Mouse (Mus musculus) liver, postnatal 0 days (tissue): ENCODE measurements around the gene Ptges2. TPM values are rescaled to one million over a fixed set of nuclear protein-coding genes. Genes with fewer than 3 reads are reported as not detected.
A peak's percentile ranks its signal among the peaks of the same experiment; 100 is the strongest.

ENCODE experiments used
- ATAC-seq: fragments of 200-750 bp; cut with Nextera tagmentation; 2 replicates; pipeline ENCODE4 v1.8.0; 2017; ENCODE audit warnings: mild to moderate bottlenecking, moderate library complexity
- DNase-seq: peaks from one replicate; pipeline ENCODE4 v3.0.0-alpha.2; 2016
- H3K27ac ChIP-seq: fragments of 300-500 bp; sonication (generic); 2 replicates; pipeline ENCODE4 v1.5.1; 2014; ENCODE audit warnings: antibody characterized with exemption, moderate library complexity, mild to moderate bottlenecking, low read depth
- H3K27me3 ChIP-seq: fragments of 300-500 bp; sonication (generic); 2 replicates; pipeline ENCODE4 v1.6.1; 2014; ENCODE audit warnings: low read length, control low read depth, mixed read lengths; ENCODE audit not compliant: insufficient read depth
- H3K36me3 ChIP-seq: fragments of 300-500 bp; sonication (generic); replicated peaks from 2 replicates; pipeline ENCODE4 v1.6.1; 2014; ENCODE audit warnings: mild to moderate bottlenecking, control low read depth, low read length, moderate library complexity, mixed read lengths; ENCODE audit not compliant: insufficient read depth
- H3K4me1 ChIP-seq: fragments of 300-500 bp; sonication (generic); 2 replicates; pipeline ENCODE4 v1.6.1; 2014; ENCODE audit warnings: antibody characterized with exemption, mild to moderate bottlenecking, control low read depth; ENCODE audit not compliant: insufficient read depth
- H3K4me2 ChIP-seq: fragments of 300-500 bp; sonication (generic); 2 replicates; pipeline ENCODE4 v1.6.1; 2014; ENCODE audit warnings: low read depth, mild to moderate bottlenecking, low read length, moderate library complexity, mixed read lengths
- H3K4me3 ChIP-seq: fragments of 300-500 bp; sonication (generic); 2 replicates; pipeline ENCODE4 v1.5.1; 2014; ENCODE audit warnings: low read depth, low read length
- H3K9ac ChIP-seq: fragments of 300-500 bp; sonication (generic); replicated peaks from 2 replicates; pipeline ENCODE4 v1.6.1; 2014; ENCODE audit warnings: mild to moderate bottlenecking, moderate library complexity
- H3K9me3 ChIP-seq: fragments of 300-500 bp; sonication (generic); 2 replicates; pipeline ENCODE4 v1.6.1; 2016; ENCODE audit warnings: mild to moderate bottlenecking, control low read depth, low read length, mixed read lengths
- CTCF ChIP-seq: sonication (generic); IDR thresholded peaks from 2 replicates; pipeline ENCODE4 v1.5.1; 2016; ENCODE audit warnings: antibody characterized with exemption, low read depth
- EP300 ChIP-seq: IDR thresholded peaks from 2 replicates; pipeline ENCODE4 v1.6.1; 2016; ENCODE audit warnings: antibody characterized with exemption, low read depth, mild to moderate bottlenecking
- WGBS: fragments of 180-500 bp; shearing (Covaris S2); extraction: QIAGEN DNeasy Blood & Tissue Kit; methylation state at CpG from one replicate; pipeline ENCODE4 v1.1.7; 2014; ENCODE audit not compliant: insufficient replicate concordance; 5-methylcytosine and 5-hydroxymethylcytosine counted together
- polyA plus RNA-seq: library from polyadenylated mRNA; unstranded; fragments of >200 nt; fragmentation: Nextera tagmentation; extraction: Ambion mirVana; gene quantifications from 2 replicates; pipeline ENCODE4 v1.2.1, GENCODE M21; 2015

Ptges2 gene
- polyA plus RNA-seq, 1 experiment from 2014 or later = 13.8 TPM

DNA sequence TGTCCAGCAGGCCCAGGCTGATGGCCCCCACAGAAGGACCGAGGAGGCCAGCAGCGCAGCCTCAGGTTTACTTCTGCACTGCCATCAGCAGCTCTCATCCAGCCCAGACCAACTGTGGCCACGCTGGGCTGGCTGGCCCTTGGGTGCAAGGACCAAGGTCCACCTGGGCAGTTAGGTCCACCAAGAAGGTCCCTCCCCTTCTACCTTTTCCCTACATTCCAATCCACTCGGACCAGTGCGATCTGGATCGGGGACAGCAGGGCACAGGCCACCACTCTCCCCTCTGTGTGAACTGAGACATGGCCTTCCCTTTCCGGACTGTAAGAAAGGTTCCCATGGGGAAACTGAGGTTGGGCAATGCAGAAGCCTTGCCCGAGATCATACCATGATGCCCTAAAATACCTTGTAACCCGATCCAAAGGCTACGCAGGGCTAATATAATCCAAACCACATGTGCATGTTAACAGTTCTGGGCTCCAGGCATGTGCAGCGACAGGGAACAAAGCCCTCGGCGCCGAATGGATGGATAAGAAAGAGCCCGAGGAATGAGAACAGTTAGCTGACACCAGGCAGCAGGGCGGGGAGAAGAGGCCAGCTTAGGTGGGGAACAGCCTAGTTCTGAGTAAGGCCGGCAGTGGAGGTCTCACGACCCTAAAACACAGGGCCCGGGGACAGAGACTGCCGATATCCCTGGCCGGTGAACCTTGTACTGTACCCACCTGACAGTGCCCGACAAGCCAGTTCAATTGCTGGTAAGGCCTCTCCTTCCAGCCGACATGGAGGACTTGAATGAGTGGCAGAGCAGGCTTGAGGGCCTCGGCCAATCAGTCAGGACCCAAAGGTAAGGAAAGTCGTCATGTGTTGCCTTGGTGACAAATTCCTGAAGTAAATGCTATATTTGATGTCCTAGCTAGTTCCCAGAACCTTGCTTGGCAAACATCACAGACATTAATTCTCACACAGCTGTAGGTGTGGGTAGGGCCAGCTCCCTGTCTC lies 13.0 kb downstream of the Ptges2 start:
- no peaks in the 10 kb centered on the region; the same call in 1 of the 2 replicates for H3K4me1 ChIP-seq
- H3K9me3 ChIP-seq = no peaks in the 10 kb centered on the region
- peak; percentile 83 for TF ChIP-seq EP300
- no peak for TF ChIP-seq CTCF
- 0 out of 2 replicates have a peak overlapping the region, but pooled peaks have one; percentile 29 for H3K4me2 ChIP-seq
- DNase-seq = peak; percentile 70
- peak overlapping the region; percentile 98 for H3K27ac ChIP-seq
- no peaks in the 10 kb centered on the region for H3K27me3 ChIP-seq
- 65% methylated on average over 25 of the region's 25 CpGs for WGBS
- peak overlapping the region; percentile 34; the same call in 1 of the 2 replicates for H3K9ac ChIP-seq
- peak; percentile 82 for ATAC-seq
- no peak overlapping the region for H3K4me3 ChIP-seq
- H3K36me3 ChIP-seq = no peaks in the 10 kb centered on the region

DNA sequence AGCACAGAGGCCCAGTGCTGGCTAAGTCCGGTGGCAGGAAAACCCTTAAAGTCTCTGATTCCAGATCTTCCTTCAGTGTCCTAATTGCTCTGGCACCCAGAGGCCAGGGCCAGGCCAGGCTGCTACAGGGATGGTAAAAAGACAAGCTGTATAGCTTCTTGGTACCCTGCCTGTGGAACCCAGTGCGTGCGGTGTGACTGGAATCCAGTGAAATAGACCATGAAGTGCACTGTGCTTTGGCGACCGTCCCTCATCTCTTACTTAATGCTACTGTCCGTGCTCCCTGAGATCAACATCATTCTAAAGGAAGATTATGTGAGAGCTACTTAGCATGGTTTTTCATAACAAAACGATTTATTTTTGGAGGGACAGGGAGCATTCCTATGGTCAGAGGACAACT lies 15.7 kb downstream of the Ptges2 start:
- 79% methylated on average over 7 of the region's 7 CpGs for WGBS
- no peak overlapping the region for H3K9ac ChIP-seq
- no peak overlapping the region for H3K4me2 ChIP-seq
- no peak for TF ChIP-seq EP300
- no peak for TF ChIP-seq CTCF
- H3K9me3 ChIP-seq = no peaks in the 10 kb centered on the region
- DNase-seq (no peak), ATAC-seq (no peak)
- H3K4me3 ChIP-seq = no peak overlapping the region
- no peaks in the 10 kb centered on the region for H3K27me3 ChIP-seq
- H3K4me1 ChIP-seq = no peaks in the 10 kb centered on the region; the same call in 1 of the 2 replicates
- H3K27ac ChIP-seq = no peak overlapping the region
- peaks cover 24% of the 10 kb centered on the region for H3K36me3 ChIP-seq

DNA sequence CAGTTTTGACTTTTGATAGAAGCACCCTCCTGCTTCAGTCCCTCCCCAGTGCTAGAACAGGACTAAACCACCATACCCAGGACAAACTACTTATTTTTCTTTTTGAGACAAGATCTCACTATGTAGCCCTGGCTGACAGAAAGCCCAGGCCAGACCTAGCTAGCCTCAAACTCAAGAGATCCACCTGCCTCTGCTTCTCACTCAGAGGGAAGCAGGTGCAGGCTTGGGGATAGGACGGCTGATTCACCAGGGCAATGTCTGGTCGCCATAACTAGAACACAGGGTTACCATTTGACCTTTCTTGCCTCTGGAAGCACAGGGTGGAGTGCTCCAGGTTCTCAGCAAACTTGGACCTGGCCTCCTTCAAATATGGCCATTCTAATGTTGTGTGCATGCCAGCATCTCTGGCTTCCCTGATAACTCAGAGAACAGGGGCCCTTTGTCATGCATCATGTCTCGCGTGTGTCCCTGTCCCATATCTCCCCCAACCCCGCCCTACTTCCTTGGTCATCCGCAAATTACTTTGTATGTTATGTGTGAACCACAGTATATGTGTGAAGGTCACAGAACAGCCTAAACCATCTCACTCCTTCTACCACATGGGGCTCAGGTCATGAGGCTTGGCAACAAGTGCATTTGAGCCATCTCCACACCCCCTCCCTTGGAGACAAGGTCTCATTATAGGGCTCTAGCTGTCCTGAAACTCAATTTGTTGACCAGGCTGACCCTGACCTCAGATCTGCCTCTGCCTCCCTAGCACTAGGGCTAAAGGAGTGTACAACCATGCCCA lies 17.2 kb downstream of the Ptges2 start:
- Histone ChIP-seq H3K4me2 (no peak overlapping the region), H3K9me3 (no peaks in the 10 kb centered on the region), H3K27ac (peak overlapping the region; percentile 12; the same call in 1 of the 2 replicates), H3K27me3 (no peaks in the 10 kb centered on the region), H3K9ac (no peak overlapping the region), H3K4me1 (no peaks in the 10 kb centered on the region; the same call in 1 of the 2 replicates), H3K4me3 (no peak overlapping the region), H3K36me3 (peaks cover 40% of the 10 kb centered on the region)
- 72% methylated on average over 6 of the region's 6 CpGs for WGBS
- DNase-seq = no peak
- peak; percentile 24 for ATAC-seq
- no peak for TF ChIP-seq CTCF
- no peak for TF ChIP-seq EP300

DNA sequence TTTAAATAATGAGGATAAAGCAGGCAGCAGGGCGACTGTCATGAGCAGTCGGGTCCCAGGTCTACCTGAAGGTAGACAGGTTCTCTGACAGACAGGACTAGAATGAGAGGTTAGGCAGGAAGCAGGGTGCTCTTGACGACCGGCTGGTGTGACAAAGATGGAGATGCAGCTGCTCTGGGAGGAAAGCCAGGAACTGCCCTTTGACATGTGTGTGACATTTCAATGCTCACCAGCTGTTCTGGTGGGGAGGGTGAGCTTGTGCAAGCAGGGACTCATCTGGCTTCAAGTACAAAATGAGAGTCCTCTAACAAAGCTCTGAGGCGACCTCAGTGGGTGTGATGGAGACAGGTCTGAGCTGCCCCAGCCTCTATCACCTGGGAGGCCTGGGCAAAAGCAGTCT lies 18.2 kb downstream of the Ptges2 start:
- Histone ChIP-seq H3K4me2 (no peak overlapping the region), H3K4me3 (no peak overlapping the region), H3K36me3 (peaks cover 49% of the 10 kb centered on the region), H3K9me3 (no peaks in the 10 kb centered on the region), H3K9ac (no peak overlapping the region), H3K27ac (no peak overlapping the region; the same call in 1 of the 2 replicates), H3K27me3 (no peaks in the 10 kb centered on the region), H3K4me1 (no peaks in the 10 kb centered on the region; the same call in 1 of the 2 replicates)
- TF ChIP-seq EP300 = no peak
- TF ChIP-seq CTCF = no peak
- DNase-seq = no peak
- peak; percentile 0; the same call in 1 of the 2 replicates for ATAC-seq
- 66% methylated on average over 5 of the region's 5 CpGs for WGBS

DNA sequence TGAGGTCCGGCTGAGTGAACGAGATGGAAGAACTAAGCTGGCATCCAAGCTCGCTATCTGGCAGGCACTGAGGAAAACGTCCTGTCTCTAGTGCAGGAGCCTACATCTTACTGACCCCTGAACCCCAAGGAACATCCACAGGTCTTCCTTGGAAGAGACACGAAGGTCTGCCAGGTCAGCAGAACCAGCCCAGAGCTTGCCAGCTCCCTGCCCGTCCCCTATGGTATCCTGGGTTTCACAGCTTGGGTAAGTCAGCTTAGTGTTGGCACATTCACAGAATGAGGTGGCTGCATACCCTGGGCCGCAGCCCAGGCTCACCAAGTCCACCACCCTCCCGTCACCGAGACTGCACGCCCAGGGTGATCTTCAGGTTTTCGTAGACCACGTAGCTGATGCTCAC lies 20.1 kb downstream of the Ptges2 start:
- WGBS = 92% methylated on average over 12 of the region's 12 CpGs
- no peak for DNase-seq
- no peak for ATAC-seq
- Histone ChIP-seq H3K4me3 (no peak overlapping the region), H3K27me3 (no peaks in the 10 kb centered on the region), H3K36me3 (peaks cover 64% of the 10 kb centered on the region), H3K4me1 (peaks cover 4% of the 10 kb centered on the region; the same call in 1 of the 2 replicates), H3K9ac (no peak overlapping the region), H3K4me2 (no peak overlapping the region), H3K9me3 (no peaks in the 10 kb centered on the region), H3K27ac (no peak overlapping the region)
- no peak for TF ChIP-seq EP300
- no peak for TF ChIP-seq CTCF

DNA sequence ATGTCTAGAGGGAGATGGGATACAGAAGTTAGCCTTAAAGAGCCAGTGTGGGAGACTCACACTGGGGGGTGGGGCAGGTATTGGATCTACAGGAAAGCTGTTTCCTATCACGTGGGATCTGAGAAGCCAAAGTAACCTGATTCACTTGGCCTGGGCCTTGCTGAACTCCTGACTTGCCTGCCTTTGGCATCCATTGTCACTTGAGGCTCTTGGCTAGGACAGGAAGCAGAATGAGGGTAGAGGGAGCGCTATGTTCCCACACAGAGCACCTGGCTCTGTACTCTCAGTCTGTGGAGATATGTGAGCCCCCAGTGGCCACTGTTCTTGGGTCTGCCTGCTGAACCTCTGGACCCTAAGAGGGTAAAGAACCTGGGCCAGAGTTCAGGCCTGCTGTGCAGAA lies 20.9 kb downstream of the Ptges2 start:
- 87% methylated on average over 2 of the region's 2 CpGs for WGBS
- Histone ChIP-seq H3K4me2 (no peak overlapping the region), H3K27ac (no peak overlapping the region), H3K36me3 (peaks cover 69% of the 10 kb centered on the region), H3K4me3 (no peak overlapping the region), H3K27me3 (no peaks in the 10 kb centered on the region), H3K9ac (no peak overlapping the region; the same call in 1 of the 2 replicates), H3K9me3 (no peaks in the 10 kb centered on the region), H3K4me1 (peaks cover 4% of the 10 kb centered on the region; the same call in 1 of the 2 replicates)
- DNase-seq (no peak), ATAC-seq (no peak)
- TF ChIP-seq CTCF = no peak
- no peak for TF ChIP-seq EP300
